Mouse (Mus musculus) kidney, embryonic 15.5 days (tissue): ENCODE measurements at regions not wholly inside any gene's neighbourhood (a gene's known extent, or its start where the extent isn't known, plus 50 kb on each side); places are given as distances from the start of the nearest gene placed in this dataset.

ENCODE experiments used
- ATAC-seq: fragments of 200-750 bp; cut with Nextera tagmentation; replicated peaks from 2 replicates; pipeline ENCODE4 v1.8.0; 2017; ENCODE audit warnings: moderate TSS enrichment; ENCODE audit not compliant: low FRiP score
- H3K27ac ChIP-seq: fragments of 300-500 bp; sonication (generic); 2 replicates; pipeline ENCODE4 v1.5.1; 2015; ENCODE audit warnings: mild to moderate bottlenecking, inconsistent platforms
- H3K27me3 ChIP-seq: fragments of 300-500 bp; sonication (generic); 2 replicates; pipeline ENCODE4 v1.6.1; 2015; ENCODE audit warnings: inconsistent platforms
- H3K36me3 ChIP-seq: fragments of 300-500 bp; sonication (generic); 2 replicates; pipeline ENCODE4 v1.6.1; 2015; ENCODE audit warnings: inconsistent platforms
- H3K4me1 ChIP-seq: fragments of 300-500 bp; sonication (generic); 2 replicates; pipeline ENCODE4 v1.6.1; 2015; ENCODE audit warnings: inconsistent platforms
- H3K4me2 ChIP-seq: fragments of 300-500 bp; sonication (generic); 2 replicates; pipeline ENCODE4 v1.6.1; 2015; ENCODE audit warnings: moderate library complexity, mild to moderate bottlenecking, inconsistent platforms
- H3K4me3 ChIP-seq: fragments of 300-500 bp; sonication (generic); replicated peaks from 2 replicates; pipeline ENCODE4 v1.5.1; 2015; ENCODE audit warnings: mild to moderate bottlenecking, inconsistent platforms
- H3K9ac ChIP-seq: fragments of 300-500 bp; sonication (generic); 2 replicates; pipeline ENCODE4 v1.6.1; 2015; ENCODE audit warnings: mild to moderate bottlenecking, inconsistent platforms
- H3K9me3 ChIP-seq: fragments of 300-500 bp; sonication (generic); replicated peaks from 2 replicates; pipeline ENCODE4 v1.6.1; 2016; ENCODE audit warnings: inconsistent platforms
- WGBS: fragments of 180-500 bp; shearing (Covaris S2); methylation state at CpG from one replicate; pipeline ENCODE4 v1.1.7; 2015; ENCODE audit warnings: mixed read lengths; 5-methylcytosine and 5-hydroxymethylcytosine counted together

GRCm38 (mm10) chr9:30810843-30811242 lies 111.4 kb downstream of the Adamts15 start:
- Histone ChIP-seq H3K4me2 (no peak overlapping the region), H3K27me3 (no peaks in the 10 kb centered on the region), H3K36me3 (no peaks in the 10 kb centered on the region), H3K9ac (no peak overlapping the region), H3K9me3 (no peaks in the 10 kb centered on the region), H3K27ac (no peak overlapping the region), H3K4me3 (no peak overlapping the region), H3K4me1 (peaks cover 24% of the 10 kb centered on the region)
- 0 out of 2 replicates have a peak, but pooled peaks have one; percentile 36 for ATAC-seq
- WGBS: 11% methylated on average over 1 of the region's 1 CpGs

- 49% methylated on average over 4 of the region's 4 CpGs for WGBS
- Histone ChIP-seq H3K4me1 (peaks cover 24% of the 10 kb centered on the region), H3K4me3 (no peak overlapping the region), H3K9ac (no peak overlapping the region), H3K4me2 (no peak overlapping the region), H3K9me3 (no peaks in the 10 kb centered on the region), H3K36me3 (no peaks in the 10 kb centered on the region), H3K27ac (no peak overlapping the region), H3K27me3 (no peaks in the 10 kb centered on the region)
- no peak for ATAC-seq
Measured at GRCm38 (mm10) chr9:30810290-30810689, 112.0 kb downstream of the Adamts15 start.

- H3K27me3 ChIP-seq: no peaks in the 10 kb centered on the region
- 27% methylated on average over 11 of the region's 11 CpGs for WGBS
- H3K9me3 ChIP-seq: no peaks in the 10 kb centered on the region
- no peak overlapping the region for H3K4me2 ChIP-seq
- H3K4me3 ChIP-seq: no peak overlapping the region
- H3K9ac ChIP-seq: no peak overlapping the region
- H3K4me1 ChIP-seq: peaks cover 24% of the 10 kb centered on the region
- ATAC-seq: peak; percentile 76
- no peak overlapping the region for H3K27ac ChIP-seq
- H3K36me3 ChIP-seq: no peaks in the 10 kb centered on the region
Measured at GRCm38 (mm10) chr9:30808863-30809491, 113.3 kb downstream of the Adamts15 start.

DNA sequence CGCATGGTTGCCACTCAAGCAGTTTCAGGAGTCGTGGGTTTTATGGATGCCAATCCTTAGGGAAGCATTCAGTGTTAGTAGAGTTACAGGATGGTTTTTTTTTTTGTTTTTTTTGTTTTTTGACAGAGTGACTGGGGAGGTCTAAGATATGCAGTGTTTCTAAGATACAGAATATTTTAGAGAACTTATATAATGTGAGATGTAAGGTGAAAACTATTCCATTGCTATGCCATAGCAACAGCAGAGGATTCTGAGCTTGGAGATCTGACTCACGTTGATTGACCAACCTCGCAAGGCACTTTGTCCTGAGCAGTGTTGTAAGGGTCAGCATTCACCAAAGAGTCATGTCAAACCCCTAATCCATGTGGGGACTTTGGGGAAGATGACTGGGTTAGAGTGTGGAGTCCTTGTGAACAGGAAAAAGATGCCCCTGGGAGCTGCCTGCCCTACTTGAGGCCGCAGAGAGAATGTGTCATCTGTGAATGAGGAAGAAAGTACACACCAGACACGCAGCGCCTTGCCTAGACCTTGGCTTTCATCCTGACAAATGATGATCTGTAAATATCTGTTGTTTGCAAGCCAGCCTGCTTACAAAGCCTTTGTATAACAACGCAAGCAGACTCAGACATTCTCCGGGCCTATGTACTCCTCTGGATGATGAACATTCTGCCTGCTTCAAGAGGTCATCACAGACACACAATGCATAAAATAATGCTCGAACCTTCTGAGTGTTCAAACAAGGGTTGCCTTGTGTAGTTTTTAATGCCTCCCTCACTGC lies 118.3 kb downstream of the Adamts15 start:
- Histone ChIP-seq H3K4me1 (peaks cover 6% of the 10 kb centered on the region), H3K4me2 (no peak overlapping the region), H3K27ac (no peak overlapping the region), H3K9ac (no peak overlapping the region), H3K36me3 (no peaks in the 10 kb centered on the region), H3K4me3 (no peak overlapping the region), H3K9me3 (no peaks in the 10 kb centered on the region), H3K27me3 (no peaks in the 10 kb centered on the region)
- ATAC-seq: no peak
- 75% methylated on average over 10 of the region's 10 CpGs for WGBS

GRCm38 (mm10) chr9:30802826-30803225 lies 119.4 kb downstream of the Adamts15 start:
- no peak overlapping the region for H3K27ac ChIP-seq
- H3K9me3 ChIP-seq: no peaks in the 10 kb centered on the region
- H3K4me2 ChIP-seq: no peak overlapping the region
- H3K9ac ChIP-seq: no peak overlapping the region
- no peaks in the 10 kb centered on the region for H3K27me3 ChIP-seq
- H3K4me3 ChIP-seq: no peak overlapping the region
- no peaks in the 10 kb centered on the region for H3K36me3 ChIP-seq
- no peak for ATAC-seq
- no peaks in the 10 kb centered on the region for H3K4me1 ChIP-seq
- WGBS: 72% methylated on average over 3 of the region's 3 CpGs

DNA sequence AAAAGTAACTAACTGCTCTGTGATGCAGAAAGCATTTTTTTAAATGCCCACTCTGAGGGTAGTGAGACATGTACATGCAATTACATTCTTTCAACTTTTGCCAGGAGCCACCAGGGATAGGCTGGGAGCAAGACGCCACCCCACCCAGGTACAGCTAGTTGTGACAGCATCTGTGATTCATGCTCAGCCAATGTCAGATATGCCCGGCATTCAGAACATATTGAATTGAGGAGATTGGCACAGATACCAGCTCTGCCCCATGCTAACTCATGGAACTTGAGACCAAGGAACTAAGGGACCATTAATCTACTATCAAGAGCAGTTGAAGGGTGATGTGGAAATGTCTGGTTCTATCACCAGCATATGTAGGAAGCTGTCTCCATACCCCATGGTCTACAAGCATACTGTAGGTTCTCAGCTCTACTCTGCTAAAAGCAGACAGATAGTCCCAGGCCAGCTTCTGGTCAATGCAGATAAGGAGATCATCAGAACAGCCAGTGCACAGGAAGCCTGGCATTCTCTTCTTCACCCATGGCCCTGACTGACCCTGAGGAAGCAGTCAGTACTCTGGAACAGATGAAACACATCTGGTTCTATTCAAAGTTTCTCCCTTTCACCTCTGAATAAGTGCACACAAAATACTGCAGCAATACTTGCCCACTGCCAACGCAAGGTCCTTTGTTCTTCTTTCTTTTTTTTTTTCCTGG lies 127.4 kb downstream of the Adamts15 start:
- Histone ChIP-seq H3K27ac (no peak overlapping the region), H3K36me3 (no peaks in the 10 kb centered on the region), H3K4me2 (no peak overlapping the region), H3K9ac (no peak overlapping the region), H3K4me1 (peaks cover 4% of the 10 kb centered on the region; the same call in 1 of the 2 replicates), H3K27me3 (no peaks in the 10 kb centered on the region), H3K4me3 (no peak overlapping the region), H3K9me3 (no peaks in the 10 kb centered on the region)
- no peak for ATAC-seq
- WGBS: 67% methylated on average over 3 of the region's 3 CpGs

DNA sequence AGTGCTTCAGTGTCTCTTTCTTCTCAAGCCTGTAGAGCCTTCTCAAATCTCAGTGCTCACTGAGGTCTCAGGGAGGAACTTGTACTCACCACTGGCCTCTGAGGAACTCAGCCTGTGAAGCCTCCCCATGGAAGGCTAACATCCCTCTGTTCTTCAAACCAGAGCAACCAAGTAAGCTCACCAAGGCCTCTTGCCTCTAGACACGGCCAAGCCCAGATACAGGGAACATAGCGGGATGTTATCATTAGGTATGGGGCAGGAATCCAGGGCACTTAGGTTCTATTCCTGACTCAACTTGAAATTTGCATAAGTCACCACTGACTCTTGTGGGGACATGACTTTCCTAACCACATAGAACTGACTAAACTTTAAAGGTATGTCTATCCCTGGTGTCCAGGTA lies 141.0 kb downstream of the Adamts15 start:
- no peaks in the 10 kb centered on the region for H3K36me3 ChIP-seq
- H3K27me3 ChIP-seq: no peaks in the 10 kb centered on the region
- no peak for ATAC-seq
- H3K9me3 ChIP-seq: no peaks in the 10 kb centered on the region
- H3K27ac ChIP-seq: no peak overlapping the region
- no peak overlapping the region for H3K4me2 ChIP-seq
- H3K9ac ChIP-seq: no peak overlapping the region
- 93% methylated on average over 2 of the region's 2 CpGs for WGBS
- no peak overlapping the region for H3K4me3 ChIP-seq
- H3K4me1 ChIP-seq: no peaks in the 10 kb centered on the region

- Histone ChIP-seq H3K4me3 (no peak overlapping the region), H3K4me2 (no peak overlapping the region), H3K27ac (no peak overlapping the region), H3K4me1 (0 out of 2 replicates have a peak, but pooled peaks cover 2% of the 10 kb centered on the region), H3K27me3 (no peaks in the 10 kb centered on the region), H3K36me3 (no peaks in the 10 kb centered on the region), H3K9ac (no peak overlapping the region), H3K9me3 (no peaks in the 10 kb centered on the region)
- WGBS: 90% methylated on average over 2 of the region's 2 CpGs
- no peak for ATAC-seq
Measured at GRCm38 (mm10) chr9:30777816-30778215, 144.4 kb downstream of the Adamts15 start.

GRCm38 (mm10) chr9:30775161-30775560 lies 147.1 kb downstream of the Adamts15 start:
- H3K4me1 ChIP-seq: peaks cover 6% of the 10 kb centered on the region
- no peak overlapping the region for H3K9ac ChIP-seq
- H3K9me3 ChIP-seq: no peaks in the 10 kb centered on the region

GRCm38 (mm10) chr9:30772456-30772855 lies 149.8 kb downstream of the Adamts15 start:
- 79% methylated on average over 3 of the region's 3 CpGs for WGBS
- Histone ChIP-seq H3K4me3 (no peak overlapping the region), H3K4me2 (no peak overlapping the region), H3K9ac (no peak overlapping the region), H3K27ac (no peak overlapping the region), H3K4me1 (peaks cover 22% of the 10 kb centered on the region), H3K9me3 (no peaks in the 10 kb centered on the region), H3K36me3 (no peaks in the 10 kb centered on the region), H3K27me3 (no peaks in the 10 kb centered on the region)
- no peak for ATAC-seq

More at GRCm38 (mm10) chr9:30775161-30775560, 147.1 kb downstream of the Adamts15 start:
- Histone ChIP-seq H3K4me3 (no peak overlapping the region), H3K27ac (no peak overlapping the region), H3K36me3 (no peaks in the 10 kb centered on the region), H3K27me3 (no peaks in the 10 kb centered on the region), H3K4me2 (no peak overlapping the region)
- ATAC-seq: no peak
- 39% methylated on average over 6 of the region's 6 CpGs for WGBS

- Histone ChIP-seq H3K4me3 (no peak overlapping the region), H3K4me2 (no peak overlapping the region), H3K4me1 (peaks cover 22% of the 10 kb centered on the region), H3K27ac (no peak overlapping the region), H3K27me3 (no peaks in the 10 kb centered on the region), H3K9ac (no peak overlapping the region), H3K36me3 (no peaks in the 10 kb centered on the region), H3K9me3 (no peaks in the 10 kb centered on the region)
- WGBS: 50% methylated on average over 8 of the region's 8 CpGs
- ATAC-seq: no peak
Measured at GRCm38 (mm10) chr9:30770436-30771173, 151.6 kb downstream of the Adamts15 start.

- peaks cover 23% of the 10 kb centered on the region for H3K4me1 ChIP-seq
- WGBS: 54% methylated on average over 4 of the region's 4 CpGs
- no peak overlapping the region for H3K27ac ChIP-seq
- H3K27me3 ChIP-seq: no peaks in the 10 kb centered on the region
- H3K36me3 ChIP-seq: no peaks in the 10 kb centered on the region
- ATAC-seq: no peak
- H3K9me3 ChIP-seq: no peaks in the 10 kb centered on the region
- H3K4me2 ChIP-seq: no peak overlapping the region
- no peak overlapping the region for H3K4me3 ChIP-seq
- no peak overlapping the region for H3K9ac ChIP-seq
Measured at GRCm38 (mm10) chr9:30769435-30769729, 152.9 kb downstream of the Adamts15 start.
